Mouse (Mus musculus) urinary bladder, postnatal 4 days (tissue): ENCODE data around the gene Plk3.

Source experiments
- DNase-seq, 2 experiments: peaks; one replicate each; pipeline ENCODE4 v3.0.0; 2021 to 2022; ENCODE audit warnings: low spot score in 2 of 2

The Plk3 gene

DNA sequence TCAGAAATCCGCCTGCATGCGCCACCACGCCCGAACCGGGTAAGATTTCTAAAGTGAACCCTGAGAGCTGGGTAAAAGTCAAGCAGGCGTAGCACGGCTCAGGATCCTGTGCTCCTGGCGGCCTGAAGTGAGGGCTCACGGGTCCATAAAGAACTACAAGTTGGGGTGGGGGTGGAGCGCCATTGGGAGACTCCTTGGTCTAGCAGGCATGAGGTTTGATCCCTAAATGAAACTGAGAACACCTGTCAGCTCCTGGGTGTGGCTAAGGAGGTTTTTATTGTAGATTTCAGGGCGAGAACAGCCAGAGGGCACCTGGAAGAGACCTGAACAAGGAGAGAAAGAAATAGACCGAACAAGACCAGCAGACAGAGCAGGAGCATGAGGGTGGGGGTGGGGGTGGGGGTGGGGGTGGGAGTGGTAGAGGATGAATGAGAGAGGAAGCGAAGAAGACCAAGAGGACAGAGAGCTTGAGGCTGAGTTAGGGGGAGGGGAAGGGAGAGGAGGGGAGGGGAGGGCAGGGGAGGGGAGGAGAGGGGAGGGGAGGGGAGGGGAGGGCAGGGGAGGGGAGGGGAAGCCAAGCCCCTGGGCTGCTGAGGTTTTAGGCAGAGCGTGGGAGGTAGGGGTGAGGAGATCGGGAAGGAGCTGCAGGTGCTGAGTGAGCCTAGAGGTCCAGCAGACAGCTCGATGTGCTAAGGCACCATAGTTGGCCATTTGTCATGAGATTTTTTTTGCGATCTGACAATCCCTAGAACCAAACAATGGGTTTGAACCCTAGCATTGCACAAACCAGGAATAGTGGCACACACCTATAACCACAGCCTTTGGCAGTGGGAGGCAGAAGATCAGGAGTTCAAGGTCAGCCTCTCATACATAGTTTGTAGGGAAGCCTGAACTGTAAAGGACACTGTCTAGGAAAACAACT lies 4.8 kb upstream of the Plk3 start:
- no peak for DNase-seq

DNA sequence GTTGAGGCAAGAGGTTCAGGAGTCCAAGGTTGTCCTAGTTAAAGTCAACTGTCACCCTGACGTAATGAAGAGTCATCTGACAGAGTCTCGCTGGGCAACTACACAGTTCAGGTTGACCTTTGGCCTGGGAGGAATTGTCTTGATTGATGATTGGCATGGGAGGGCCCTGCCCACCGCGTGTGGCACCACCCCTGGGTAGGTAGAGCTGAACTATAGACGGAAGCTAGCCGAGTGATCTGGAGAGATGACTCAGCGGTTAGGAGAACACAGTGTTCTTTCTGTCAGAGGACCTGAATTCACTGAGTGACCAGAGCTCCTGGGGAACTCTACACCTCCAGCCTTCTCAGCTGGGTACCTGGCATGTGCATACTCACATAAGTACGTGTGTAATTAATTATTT lies 2.3 kb upstream of the Plk3 start:
- no peak for DNase-seq

DNA sequence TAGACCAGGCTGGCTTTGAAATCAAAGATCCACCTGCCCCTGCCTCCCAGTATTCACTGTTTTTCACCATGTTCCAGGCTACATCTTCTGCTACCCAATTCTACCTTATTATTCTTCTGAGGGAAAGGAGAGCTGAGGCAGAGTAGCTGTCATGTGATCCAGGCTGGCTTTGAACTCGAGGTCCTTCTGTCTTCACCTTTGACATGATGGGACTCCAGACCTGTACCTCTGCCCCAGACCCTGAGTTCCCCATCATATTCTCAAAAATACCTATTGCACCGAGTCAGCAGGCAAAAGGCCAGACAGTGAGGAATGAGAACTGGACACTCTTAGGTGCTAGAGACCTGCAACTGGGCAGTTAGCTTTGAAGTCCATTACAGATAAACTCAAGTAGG lies 835 bp upstream of the Plk3 start:
- DNase-seq, result no peak

DNA sequence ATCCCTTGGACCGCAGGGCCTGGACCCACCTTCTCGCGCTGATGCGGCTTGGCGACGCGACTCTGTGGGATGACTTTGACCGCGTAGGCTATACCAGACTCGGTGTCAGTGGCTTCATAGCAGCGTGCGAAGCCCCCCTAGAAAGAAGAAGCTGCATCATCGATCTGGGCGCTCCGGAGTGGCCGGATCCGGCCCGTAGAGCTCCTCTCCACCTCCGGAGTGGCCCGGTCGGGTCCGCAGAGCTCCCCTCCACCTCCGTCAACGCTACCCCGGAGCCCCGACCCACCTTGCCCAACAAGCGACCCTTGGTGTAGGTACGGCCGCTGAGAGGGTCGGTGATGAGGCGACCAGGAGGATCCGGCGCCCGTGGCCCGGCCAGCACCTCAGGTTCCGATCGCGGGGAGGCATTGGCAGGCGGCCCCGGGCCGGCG lies 382 bp downstream of the Plk3 start:
- DNase-seq, result no peak

DNA sequence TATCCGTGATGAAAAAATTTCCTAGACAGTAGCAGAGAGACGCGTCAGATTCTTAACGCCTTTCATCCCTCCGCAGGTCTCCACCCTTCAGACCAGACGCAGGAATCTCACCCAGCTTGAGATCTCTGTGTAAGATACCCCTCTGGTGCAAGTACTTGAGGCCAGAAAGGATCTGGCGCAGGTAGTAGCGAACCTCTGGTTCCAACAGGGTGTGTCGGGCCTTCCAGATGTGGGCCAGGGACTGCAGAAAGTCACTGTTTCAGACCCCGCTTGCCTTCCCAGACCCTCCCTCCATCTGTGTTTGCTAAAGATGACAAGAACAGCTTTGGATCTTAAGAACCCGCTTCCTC lies 994 bp downstream of the Plk3 start:
- DNase-seq, result no peak

DNA sequence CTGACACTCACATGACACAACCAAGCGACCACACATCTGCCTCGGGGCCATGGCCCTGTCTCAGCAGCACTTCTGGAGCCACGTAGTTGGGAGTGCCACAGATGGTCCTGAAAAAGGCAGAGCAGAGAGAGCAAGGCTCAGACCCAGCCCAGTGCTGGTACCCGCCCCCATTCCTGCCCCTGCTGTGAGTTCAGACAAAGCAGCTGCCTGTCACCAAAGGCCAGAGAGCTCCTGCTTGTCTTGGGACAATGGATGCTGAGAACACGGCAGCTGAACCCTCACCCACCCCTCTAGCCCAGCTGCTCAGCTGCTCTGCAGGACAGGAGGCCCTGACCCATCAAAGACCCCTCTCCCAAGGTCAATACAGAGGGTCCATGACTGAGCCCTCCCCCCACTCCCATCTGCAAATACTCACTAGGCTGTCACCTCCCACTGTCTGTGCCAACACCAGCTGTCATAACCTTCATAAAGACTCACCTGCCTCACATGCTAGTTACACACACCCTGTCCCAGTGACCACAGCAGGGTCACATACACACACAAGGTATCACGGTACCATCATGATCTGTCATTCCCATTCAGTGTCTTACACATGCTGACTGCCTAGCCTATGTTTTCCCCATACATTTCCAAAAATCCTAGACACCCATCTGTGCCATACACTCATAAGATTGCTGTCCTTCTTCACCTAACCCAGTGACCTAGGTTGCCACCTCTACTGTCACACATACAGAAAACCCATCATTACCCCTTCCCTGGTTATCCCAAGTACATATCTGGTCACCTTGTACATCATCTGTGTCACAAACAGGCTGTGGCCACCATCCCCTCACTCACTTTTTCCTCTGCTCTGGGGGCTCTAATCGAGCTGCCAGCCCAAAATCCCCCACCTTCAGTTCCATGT lies 1.6 kb downstream of the Plk3 start:
- no peak for DNase-seq

DNA sequence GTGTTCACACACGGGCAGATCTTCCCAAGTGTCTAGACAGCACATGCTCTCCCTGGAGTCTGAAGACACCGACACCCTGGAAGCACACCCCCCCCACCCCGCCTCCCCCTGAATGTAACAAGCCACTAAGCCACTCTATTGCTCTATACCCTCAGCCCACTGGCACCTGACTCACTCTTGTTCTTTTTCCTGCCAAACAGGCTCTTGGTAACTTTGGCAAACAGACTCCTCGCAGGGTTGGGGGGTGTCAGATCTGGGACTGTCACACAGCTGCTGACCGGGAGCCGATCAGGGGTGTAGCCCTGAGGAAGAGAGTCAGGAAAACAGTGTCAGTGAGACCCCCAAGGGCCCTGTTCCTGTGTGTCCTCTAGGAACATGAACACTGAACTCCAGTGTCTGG lies 2.6 kb downstream of the Plk3 start:
- no peak for DNase-seq

DNA sequence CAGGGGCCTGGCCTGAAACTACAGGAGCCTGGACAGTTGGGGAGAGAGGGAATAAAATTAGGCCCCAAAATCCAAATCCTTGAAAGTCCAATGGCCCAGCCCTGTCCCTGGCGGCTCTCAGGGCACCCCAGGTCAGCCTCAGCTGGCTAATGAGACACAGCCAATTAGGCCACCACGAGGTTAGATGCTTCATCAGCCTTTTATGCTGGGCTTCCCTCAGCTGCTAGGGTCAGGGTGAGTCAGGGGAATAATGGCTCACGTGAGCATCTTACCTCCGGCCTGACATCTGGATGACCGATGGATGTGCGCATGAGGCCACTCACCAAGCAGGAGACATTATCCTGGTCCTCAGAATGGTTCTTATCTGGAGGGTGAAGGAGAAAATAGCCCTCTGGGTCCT lies 3.0 kb downstream of the Plk3 start:
- DNase-seq, result no peak

DNA sequence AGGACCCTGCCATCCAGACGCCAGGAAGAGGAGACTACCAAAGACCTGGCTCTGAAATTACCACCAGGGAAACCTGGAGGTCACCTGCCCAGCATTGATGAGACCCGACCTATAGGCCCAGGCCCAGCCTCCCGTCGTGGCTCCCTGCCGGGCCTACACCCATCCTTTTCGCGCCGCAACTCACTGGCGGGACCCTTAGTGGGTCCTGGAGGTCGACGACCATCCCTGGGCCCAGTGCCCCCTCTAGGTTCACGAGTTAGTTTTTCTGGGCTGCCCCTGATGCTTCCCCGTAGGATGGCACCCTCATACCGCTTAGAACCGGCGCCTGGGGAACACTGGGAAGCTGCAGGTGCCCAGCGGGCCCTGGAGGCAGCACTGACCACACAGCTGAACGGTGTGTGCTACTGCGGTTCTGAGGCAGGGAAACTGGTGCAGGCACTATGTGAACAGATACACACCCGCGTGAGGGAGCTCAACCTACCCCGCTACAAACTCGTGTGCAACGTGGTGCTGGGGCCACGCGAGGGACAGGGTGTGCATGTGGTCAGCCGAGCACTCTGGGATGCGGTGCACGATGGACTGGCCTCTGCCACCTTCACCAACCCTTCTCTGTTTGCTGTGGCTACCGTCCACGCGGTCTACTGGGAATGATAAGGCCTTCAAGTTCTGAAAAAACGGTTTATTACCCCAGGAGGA lies 5.6 kb downstream of the Plk3 start:
- no peak for DNase-seq

DNA sequence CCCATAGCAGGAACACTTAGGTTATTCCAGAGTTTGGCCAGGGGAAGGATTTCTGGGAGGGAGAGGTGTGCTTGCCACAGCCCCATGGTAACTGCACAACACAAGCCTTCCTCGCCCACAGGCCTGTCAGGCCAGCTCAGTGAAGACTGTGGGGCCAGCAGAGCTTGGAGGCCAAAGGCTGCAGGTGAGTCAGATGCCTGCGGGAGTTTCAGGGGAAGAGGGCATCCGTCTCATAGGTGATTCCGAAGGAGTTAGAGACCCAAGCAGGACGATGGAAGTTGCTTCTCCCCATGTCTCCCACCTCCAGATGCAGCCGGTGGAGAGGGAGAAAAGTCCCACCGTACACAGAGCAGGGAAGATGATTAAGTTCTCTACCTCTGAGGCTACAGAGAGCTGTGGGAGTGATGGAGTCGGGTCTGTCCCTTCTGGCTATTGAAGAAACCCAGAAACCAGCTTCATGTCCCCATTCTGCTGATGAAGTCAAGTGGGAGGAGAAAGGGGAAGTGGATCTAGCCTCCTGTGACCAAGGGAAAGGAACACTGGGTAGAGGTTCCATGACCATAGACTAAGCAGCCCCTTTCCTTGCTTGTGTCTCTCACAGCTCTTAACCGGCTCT lies 7.0 kb downstream of the Plk3 start, which contains the start of gene Tctex1d4:
TSS of gene Tctex1d4 (plus strand) at position 120 of the 616 bp plus-strand sequence.
- no peak for DNase-seq

DNA sequence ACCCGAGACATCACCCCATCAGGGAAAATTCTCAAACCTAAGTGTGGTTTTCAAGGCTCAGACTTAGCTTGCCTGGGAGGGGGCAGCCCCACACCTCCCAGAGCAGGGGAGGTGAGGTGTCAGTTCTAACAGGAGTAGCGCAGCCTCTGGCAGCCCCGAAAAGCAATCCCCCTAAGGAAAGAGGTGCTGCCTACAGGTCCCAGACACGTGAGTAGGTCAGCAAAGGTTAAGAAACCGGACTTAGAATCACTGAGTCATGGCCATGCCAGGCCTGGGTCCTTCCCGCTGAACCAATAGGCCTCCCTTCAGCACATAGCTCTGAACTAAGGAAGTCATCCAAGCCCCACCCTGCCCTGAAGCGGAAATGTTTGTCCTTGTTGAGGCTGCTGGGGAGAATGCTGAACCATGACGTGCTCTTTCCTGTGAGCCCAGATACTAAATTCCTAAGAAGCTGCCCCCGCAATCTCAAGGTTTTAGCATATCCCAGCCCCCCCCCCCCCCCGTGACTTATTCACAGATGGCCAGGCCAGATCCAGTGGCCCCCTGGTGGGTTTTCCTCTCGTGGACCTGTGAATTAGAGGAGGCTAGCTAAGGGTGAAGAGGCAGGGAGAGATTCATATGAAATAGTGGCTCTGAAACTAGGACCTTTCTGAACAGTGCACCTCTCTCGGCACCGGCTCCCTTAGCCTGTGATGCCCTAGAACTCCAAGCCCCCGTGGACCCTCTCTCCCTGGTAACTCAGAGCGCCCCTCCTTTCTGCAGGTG lies 7.7 kb downstream of the Plk3 start:
- peak; percentile 76 for DNase-seq

DNA sequence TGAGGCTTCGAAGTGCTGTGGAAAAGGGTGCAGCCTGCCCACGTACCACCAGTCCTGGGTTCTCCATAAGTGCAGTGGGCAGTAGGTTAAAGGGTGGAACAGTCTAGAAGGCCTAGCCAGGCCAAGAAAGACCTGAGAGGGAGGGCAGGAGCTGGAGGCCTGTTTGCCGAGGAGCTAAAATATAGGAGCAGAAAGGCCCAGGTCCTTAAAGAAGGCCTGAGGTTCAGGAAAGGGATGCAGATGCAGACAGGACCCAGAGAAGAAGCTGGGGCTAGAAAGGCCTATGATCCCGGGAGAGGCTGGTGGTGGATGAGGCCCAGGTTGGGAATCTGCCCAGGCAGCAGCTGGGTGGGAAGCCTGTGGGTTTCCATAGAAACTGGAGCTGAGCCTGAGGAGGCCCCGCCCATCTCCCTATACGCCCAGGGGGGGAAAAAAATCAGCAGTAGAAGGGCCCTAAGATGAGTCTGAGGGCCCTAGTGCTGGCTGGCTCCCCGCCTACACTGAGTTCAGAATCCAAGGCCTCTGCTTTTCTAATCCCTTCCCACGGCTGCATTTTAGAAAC lies 8.3 kb downstream of the Plk3 start, which contains the start of gene Btbd19:
TSS of gene Btbd19 (minus strand) at position 378 of the 562 bp plus-strand sequence.
- DNase-seq, result peak; percentile 86

DNA sequence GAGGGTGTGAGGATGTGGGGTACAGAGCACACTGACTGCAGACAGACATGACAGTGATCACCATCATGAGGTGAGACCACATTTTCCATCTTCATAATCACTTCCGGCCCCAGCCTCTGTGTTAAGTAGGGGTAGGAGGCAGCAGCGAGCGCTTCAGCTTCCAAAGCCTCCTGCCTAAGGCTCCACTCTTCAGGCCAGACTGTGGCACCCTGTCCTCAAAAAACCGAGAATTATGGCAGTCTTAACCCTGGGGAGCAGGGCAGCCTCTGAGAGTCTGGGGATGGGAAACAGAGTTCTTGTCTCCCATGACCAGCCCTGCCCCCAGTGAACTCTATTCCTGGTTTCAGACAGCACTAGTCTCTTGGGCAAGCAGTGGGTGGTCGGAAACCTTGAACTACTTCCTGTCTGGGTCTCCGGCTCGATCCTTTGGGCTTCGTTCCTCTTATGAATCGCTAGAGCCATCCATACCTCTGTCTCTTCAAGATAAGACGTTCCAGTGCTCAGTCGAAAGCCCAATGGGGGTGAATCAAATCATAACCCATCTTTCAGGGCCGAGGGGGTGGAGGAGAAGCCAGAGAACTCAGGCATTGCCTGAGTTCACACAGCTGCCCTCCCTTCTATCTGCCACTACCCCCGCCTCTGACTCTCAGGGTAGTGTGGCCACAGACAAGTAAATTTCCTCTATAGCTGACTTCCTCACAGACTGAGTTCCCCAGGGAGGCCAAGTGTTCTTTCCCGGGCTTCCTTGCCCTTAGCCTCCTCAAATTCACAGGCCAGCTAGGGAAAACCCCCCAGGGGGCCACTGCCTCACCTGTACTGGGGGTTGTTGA lies 9.0 kb downstream of the Plk3 start:
- DNase-seq, result no peak

DNA sequence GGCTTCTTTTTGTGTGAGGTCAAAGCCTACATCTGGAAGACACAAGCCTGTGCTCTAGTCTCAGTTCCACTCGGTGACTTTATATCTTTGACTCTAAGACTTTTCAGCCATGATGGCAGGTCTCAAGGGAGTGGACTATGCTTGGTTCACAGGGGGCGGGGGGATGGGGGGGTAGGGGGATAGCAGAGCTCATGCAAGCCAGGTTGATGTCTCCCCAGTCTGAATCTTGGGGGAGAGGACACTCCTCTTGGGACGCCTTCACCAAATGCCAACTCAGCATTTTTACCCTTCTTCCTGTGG lies 9.6 kb downstream of the Plk3 start:
- DNase-seq, result no peak

DNA sequence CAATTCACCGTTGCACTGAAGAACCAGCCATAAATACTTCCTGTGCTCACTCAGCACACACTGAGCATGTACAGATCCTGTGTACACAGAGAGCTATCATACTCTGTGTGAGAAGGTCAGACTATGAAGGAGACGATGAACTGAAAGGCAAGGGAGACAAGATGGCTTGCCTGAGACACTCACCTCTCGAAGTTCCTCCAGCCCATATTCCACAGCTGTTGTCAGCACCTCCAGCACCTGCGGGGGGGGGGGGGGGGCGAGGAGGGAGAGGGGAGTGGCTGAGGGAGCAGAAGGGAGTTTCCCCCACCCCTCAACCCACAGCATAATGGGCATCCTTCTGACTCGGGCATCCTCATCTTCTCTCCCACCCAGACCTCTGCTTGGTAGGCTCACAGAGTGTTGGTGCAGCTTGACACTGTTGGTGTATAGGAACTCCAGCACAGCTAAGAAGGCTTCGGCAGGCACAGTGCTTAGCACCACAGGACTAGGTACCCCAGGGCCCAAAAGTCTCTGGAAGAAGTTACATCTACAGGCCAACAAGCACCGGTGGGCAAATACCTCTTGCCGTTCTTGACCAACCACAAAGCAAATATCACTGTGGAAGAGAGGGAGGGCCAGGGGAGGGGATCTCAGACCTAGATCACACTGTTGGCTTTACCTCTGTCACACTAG lies 10.1 kb downstream of the Plk3 start:
- no peak for DNase-seq

DNA sequence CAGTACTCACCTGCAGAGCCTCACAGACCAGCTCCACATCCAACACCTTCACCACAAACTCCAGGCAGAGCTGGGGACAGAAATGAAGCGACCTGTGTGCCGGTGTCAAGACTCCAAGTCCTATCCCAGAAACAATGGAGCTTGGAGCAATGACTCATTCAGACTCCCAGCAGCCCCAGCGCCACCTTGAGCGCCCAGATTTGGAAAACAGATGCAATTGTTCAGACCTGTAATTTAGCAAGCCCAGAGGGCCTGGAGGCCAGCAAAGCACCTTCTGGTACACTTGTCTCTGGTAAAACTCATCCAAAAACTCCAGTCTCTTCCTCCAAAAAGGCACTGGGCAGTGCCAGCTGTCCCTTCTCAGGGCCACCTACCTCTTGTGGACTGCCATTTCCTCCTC lies 11.6 kb downstream of the Plk3 start:
- no peak for DNase-seq

DNA sequence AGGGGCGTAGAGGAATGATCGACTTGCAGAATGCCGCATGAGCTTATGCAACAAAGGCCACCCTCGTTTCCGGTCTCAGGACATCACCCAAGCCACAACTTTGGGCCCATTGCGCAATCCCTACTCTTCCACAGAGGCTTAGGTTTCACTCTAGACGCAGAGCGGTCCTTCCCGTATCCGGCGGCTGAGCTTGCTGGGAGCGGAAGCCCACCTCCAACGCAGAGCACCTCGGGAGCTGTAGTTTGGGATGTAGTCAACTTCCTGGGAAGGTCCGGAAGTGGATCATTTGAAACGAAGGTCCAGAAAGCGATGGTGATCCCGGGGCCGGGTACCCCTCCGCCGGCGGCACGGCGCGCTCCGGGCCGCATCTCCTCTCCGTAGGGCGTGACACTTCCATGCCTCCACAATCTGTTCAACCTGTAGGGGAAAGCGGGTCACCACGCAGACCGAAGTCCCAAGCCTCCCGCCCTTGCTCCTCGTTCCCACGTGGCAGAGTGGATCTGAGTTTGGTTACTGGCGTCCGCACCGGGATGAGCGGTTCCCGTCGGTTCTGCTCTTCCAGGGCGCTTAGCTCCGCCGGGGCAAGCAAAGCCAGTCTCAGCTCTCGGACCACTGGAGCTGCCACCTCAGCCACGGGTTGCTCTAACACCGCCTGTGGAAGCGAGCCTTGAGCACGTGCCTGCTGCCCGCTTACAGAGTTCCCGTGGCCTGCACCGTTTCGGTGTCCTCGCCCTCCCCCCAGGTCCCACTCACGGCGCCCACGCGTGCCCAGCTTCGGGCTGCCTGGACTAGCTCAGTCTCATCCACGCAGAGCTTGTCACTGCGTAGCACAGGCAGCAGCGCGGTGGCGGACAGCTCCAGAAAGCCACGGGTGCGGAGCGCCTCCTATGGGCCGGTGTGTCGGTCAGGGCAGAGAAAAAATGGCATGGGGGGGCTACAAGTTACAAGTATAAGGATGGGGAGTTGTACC lies 13.0 kb downstream of the Plk3 start:
- DNase-seq, result peak; percentile 91 to 94

DNA sequence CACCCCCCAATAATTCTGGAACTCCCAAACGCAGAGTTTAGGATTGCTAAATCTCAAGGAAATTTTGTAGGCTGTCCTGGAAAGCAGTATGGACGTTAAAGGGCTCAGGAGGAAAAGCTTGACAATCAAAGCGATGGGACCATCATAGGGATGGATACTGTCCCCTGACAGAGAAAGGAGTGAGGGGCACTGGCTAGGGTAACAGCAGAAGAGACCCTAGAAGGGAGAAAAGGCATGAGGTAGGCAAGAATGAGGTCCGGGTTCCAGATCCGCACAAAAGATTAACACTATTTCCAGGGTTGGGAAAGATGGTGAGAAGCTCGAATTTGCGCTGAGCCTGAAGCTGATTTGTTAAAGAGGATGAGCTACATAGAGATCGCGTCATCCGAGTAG lies 13.7 kb downstream of the Plk3 start:
- no peak for DNase-seq
